ENCODE assay signal across 8 mouse cellular contexts in the genomic region with DNA sequence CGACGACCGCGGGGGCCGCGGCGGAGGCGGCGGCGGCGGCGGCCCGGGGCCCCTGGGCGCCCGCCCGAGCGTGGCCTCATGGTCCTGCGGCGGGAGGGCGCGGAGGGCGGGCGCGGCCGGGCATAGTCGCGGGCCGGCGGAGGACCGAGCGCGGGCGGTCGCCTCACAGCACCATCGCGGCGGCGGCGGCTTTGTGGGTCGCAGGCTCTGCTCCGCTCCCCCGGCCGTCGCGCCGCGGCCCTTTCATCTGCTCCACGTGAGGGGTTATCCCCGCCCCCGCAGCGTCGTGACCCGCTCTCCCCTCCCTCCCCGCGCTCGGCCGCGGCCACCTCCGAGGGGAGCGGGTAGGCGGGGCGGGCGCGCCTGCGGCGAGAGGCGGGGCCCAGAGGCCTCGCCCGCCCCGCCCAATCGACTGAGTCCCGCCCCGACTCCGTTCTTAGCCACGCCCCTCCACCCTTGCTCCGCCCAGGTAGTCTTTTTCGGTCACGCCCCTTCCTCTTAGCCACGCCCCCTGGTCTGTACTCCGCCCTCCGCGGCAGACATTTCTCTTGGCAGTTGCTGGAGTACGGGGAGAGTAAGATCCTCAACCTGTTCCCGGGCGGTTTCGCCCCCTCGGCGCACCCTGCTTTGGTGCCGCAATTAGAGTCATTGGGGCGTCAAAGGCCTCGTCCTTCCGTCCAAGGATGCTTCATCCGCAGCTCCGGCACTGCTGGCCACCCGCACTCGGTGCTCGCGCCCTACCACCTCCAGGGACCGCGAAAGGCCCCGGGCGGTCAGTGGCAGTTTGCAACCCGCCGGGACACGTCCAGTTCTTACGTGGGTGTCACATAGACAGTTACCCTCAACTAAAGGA. TPM values are rescaled to one million over a fixed set of nuclear protein-coding genes. Genes with fewer than 3 reads are reported as not detected.
DNase-seq lines count a peak whose midpoint lies in the region; ATAC-seq and TF ChIP-seq lines count a peak whose summit lies in the region.

A gene (minus strand): TSS at position 249 of the 853 bp plus-strand sequence.

- no peaks in the 10 kb centered on the region for H3K9me3 ChIP-seq in ES-Bruce4 (replicated peaks; ENCODE audit: control insufficient read depth, insufficient read depth, low read length, poor library complexity, severe bottlenecking)
- H3K9me3 ChIP-seq in forebrain, embryonic 14.5 days (replicated peaks; ENCODE audit: control insufficient read depth, low read length): no peaks in the 10 kb centered on the region

- peak within 1 kb of the TSS; percentile 99 for H3K9ac ChIP-seq in ES-Bruce4 (ENCODE audit: low read depth, poor library complexity, severe bottlenecking)
- H3K9ac ChIP-seq in forebrain, embryonic 14.5 days (ENCODE audit: low read length): peak within 1 kb of the TSS; percentile 76

- TF ChIP-seq POLR2A in ES-Bruce4 (IDR thresholded peaks at IDR 0.05; ENCODE audit: insufficient read depth, low read length): peak; percentile 69
- TF ChIP-seq POLR2A in lung, adult 2 months (IDR thresholded peaks at IDR 0.05; ENCODE audit: borderline replicate concordance, extremely low read depth, low read depth, low read length): peak; percentile 77; the same call in 1 of the 2 replicates

- H3K4me1 ChIP-seq in ES-Bruce4 (ENCODE audit: control insufficient read depth, insufficient read depth, low read length): no peaks in the 10 kb centered on the region
- peaks cover 5% of the 10 kb centered on the region; the same call in 1 of the 2 replicates for H3K4me1 ChIP-seq in forebrain, embryonic 14.5 days (ENCODE audit: control insufficient read depth, insufficient read depth, low read length)
- peaks cover 2% of the 10 kb centered on the region for H3K4me1 ChIP-seq in lung, adult 2 months (ENCODE audit: control insufficient read depth, insufficient read depth, low read length)

- WGBS in forebrain, embryonic 14.5 days: under 1% methylated on average over 47 of the region's 106 CpGs
- WGBS in lung, adult 2 months: under 1% methylated on average over 58 of the region's 106 CpGs

- H3K27ac ChIP-seq in ES-Bruce4 (ENCODE audit: insufficient read depth, low read length): no peak within 1 kb of the TSS
- H3K27ac ChIP-seq in forebrain, embryonic 14.5 days (ENCODE audit: low read depth, low read length): peak within 1 kb of the TSS; percentile 52; the same call in 1 of the 2 replicates

- H3K36me3 ChIP-seq in ES-Bruce4 (ENCODE audit: control insufficient read depth, insufficient read depth, low read length, poor library complexity, severe bottlenecking): no peaks in the 10 kb centered on the region
- no peaks in the 10 kb centered on the region for H3K36me3 ChIP-seq in forebrain, embryonic 14.5 days (ENCODE audit: control insufficient read depth, insufficient read depth, low read length)

- DNase-seq in forebrain, embryonic 14.5 days (ENCODE audit: low spot score): peak; percentile 93
- peak; percentile 76 for DNase-seq in heart, postnatal 25 days (ENCODE audit: low spot score)
- peak; percentile 92 to 94 for DNase-seq in layer of hippocampus, adult 18-20 months (ENCODE audit: low spot score in 2 of 2)
- DNase-seq in lung, adult 2 months: peak; percentile 96
- DNase-seq in thymus, adult 18-20 months: peak; percentile 81 to 84

- H3K4me3 ChIP-seq in ES-Bruce4 (ENCODE audit: low read depth, low read length): peak within 1 kb of the TSS; percentile 83
- peak within 1 kb of the TSS; percentile 79 for H3K4me3 ChIP-seq in forebrain, embryonic 14.5 days (ENCODE audit: low read depth, low read length)
- H3K4me3 ChIP-seq in lung, adult 2 months (replicated peaks; ENCODE audit: extremely low read depth, low read depth, low read length): peak within 1 kb of the TSS; percentile 99

- ATAC-seq in cerebellum, adult (ENCODE audit: insufficient number of reproducible peaks, low FRiP score, low TSS enrichment): peak; percentile 77
- ATAC-seq in forebrain, embryonic 14.5 days: peak; percentile 87
- peak; percentile 85 for ATAC-seq in neutrophil, adult 5-6 weeks (ENCODE audit: extremely low read depth, insufficient number of reproducible peaks, low FRiP score, poor library complexity, severe bottlenecking)

- intact Hi-C loops in heart, postnatal 25 days (cut with DNase I): no loop called here

- no peak for TF ChIP-seq CTCF in ES-Bruce4 (IDR thresholded peaks at IDR 0.05; ENCODE audit: low read depth, low read length)
- no peak for TF ChIP-seq CTCF in lung, adult 2 months (IDR thresholded peaks at IDR 0.05; ENCODE audit: insufficient read depth, low read length)

- H3K27me3 ChIP-seq in ES-Bruce4 (ENCODE audit: control insufficient read depth, insufficient read depth, low read length, poor library complexity, severe bottlenecking): no peaks in the 10 kb centered on the region; the same call in 1 of the 2 replicates
- H3K27me3 ChIP-seq in forebrain, embryonic 14.5 days (replicated peaks; ENCODE audit: control insufficient read depth, insufficient read depth, low read length): 0 out of 2 replicates have a peak, but pooled peaks cover 5% of the 10 kb centered on the region

- TF ChIP-seq EP300 in ES-Bruce4 (IDR thresholded peaks at IDR 0.05; ENCODE audit: insufficient read depth, low read depth, low read length): no peak

- peak within 1 kb of the TSS; percentile 91 for H3K4me2 ChIP-seq in forebrain, embryonic 14.5 days (ENCODE audit: low read length)

RNA-seq across cellular contexts. Expression of the gene that starts here (rescaled TPM):
- polyA plus RNA-seq in ES-Bruce4 (2011; ENCODE audit: insufficient read depth, insufficient read length, low read depth, missing spikeins): 13.5 and 15.8 TPM in 2 replicates
- polyA plus RNA-seq in forebrain, embryonic 14.5 days (2014; fragmentation: Nextera tagmentation; extraction: Ambion mirVana): 4.9 and 5.8 TPM in 2 replicates
- 1 to 10 TPM; 9.4 to 9.7 TPM for total RNA-seq in heart, postnatal 25 days (2021)
- 10 to 100 TPM; 19.7 to 20.5 TPM for total RNA-seq in layer of hippocampus, adult 18-20 months (2021)
- 10.8 and 14.4 TPM in 2 replicates for polyA plus RNA-seq in lung, adult 2 months (2012; rRNA removed)
- total RNA-seq in neutrophil, adult 5-6 weeks (2017): 1.3 and 1.4 TPM in 2 replicates
